Mouse (Mus musculus) left cerebral cortex, postnatal 14 days (tissue): ENCODE results near the gene Gna11. TPM values are rescaled to one million over a fixed set of nuclear protein-coding genes. Genes with fewer than 3 reads are reported as not detected.

Experiments
- microRNA-seq, 2 experiments: library from miRNA; unstranded; fragments of <30 nt; microRNA quantifications; one replicate each; pipeline ENCODE4 v1.2.0; 2022
- total RNA-seq, 2 experiments: library from RNA; stranded (reverse); gene quantifications; 2 replicates each; pipeline ENCODE4 v1.2.3; 2021

The Gna11 gene
- total RNA-seq, 2 experiments from 2014 or later = 102 to 109 TPM

Small RNA genes within 50 kb of the gene (microRNA-seq; reads per million reads assigned to microRNA genes)
- 0 reads per million in 2 experiments for gene Gm25595

Other genes with a start within 250 kb of the Gna11 start
- 10 to 100 TPM; 25.1 to 27.2 TPM for gene Cactin, start 224.1 kb downstream of the Gna11 start, total RNA-seq
- 1 to 10 TPM; 1.3 to 1.5 TPM for gene Tbxa2r, start 216.5 kb downstream of the Gna11 start, total RNA-seq
- under 1 TPM; 0.51 to 0.97 TPM for gene Gipc3, start 201.9 kb downstream of the Gna11 start, total RNA-seq
- 10 to 100 TPM; 21.4 to 23.3 TPM for gene Hmg20b, start 194.7 kb downstream of the Gna11 start, total RNA-seq
- 10 to 100 TPM; 37.8 to 38.9 TPM for gene Mfsd12, start 187.7 kb downstream of the Gna11 start, total RNA-seq
- 1 to 10 TPM in 1 of 2 experiments, under 1 TPM in 1; 0.93 to 1.3 TPM for gene 4930404N11Rik, start 179.4 kb downstream of the Gna11 start, total RNA-seq
- gene Fzr1, start 166.7 kb downstream of the Gna11 start, total RNA-seq = 10 to 100 TPM; 74.8 to 80.3 TPM
- 10 to 100 TPM; 82.4 to 88.6 TPM for gene Dohh, start 160.8 kb downstream of the Gna11 start, total RNA-seq
- 1 to 10 TPM; 2.4 to 3.2 TPM for gene Gm48551, start 160.7 kb downstream of the Gna11 start, total RNA-seq
- gene Gm48552, start 156.2 kb downstream of the Gna11 start, total RNA-seq = 1 to 10 TPM; 2.8 to 4.7 TPM
- 1 to 10 TPM; 1.8 to 1.9 TPM for gene Smim24, start 152.1 kb downstream of the Gna11 start, total RNA-seq
- gene Nfic, start 89.6 kb downstream of the Gna11 start, total RNA-seq = 10 to 100 TPM; 67.0 to 69.8 TPM
- gene Celf5, start 62.5 kb downstream of the Gna11 start, total RNA-seq = 100 to 1,000 TPM; 280 to 299 TPM
- gene Ncln, start 48.8 kb downstream of the Gna11 start, total RNA-seq = 100 to 1,000 TPM in 1 of 2 experiments, 10 to 100 TPM in 1; 80.2 to 104 TPM
- under 1 TPM; 0.33 to 0.44 TPM for gene S1pr4, start 45.1 kb downstream of the Gna11 start, total RNA-seq
- gene Gna15, start 21.0 kb downstream of the Gna11 start, total RNA-seq = 1 to 10 TPM; 2.2 to 3.2 TPM
- 100 to 1,000 TPM; 573 to 615 TPM for gene Aes, start 14.3 kb upstream of the Gna11 start, total RNA-seq
- gene Tle2, start 29.4 kb upstream of the Gna11 start, total RNA-seq = 10 to 100 TPM; 14.1 to 15.9 TPM
- gene Tle6, start 55.9 kb upstream of the Gna11 start, total RNA-seq = 1 to 10 TPM; 1.3 to 2.7 TPM
- 1 to 10 TPM; 1.9 to 2.2 TPM for gene BC025920, start 61.1 kb upstream of the Gna11 start, total RNA-seq
- gene Sirt6, start 82.6 kb upstream of the Gna11 start, total RNA-seq = 10 to 100 TPM; 23.6 to 25.1 TPM
- gene Ankrd24, start 83.3 kb upstream of the Gna11 start, total RNA-seq = 10 to 100 TPM; 31.9 to 34.5 TPM
- 1 to 10 TPM; 4.8 TPM for gene Gm10778, start 103.9 kb upstream of the Gna11 start, total RNA-seq
- gene Zfp433, start 159.6 kb upstream of the Gna11 start, total RNA-seq = 10 to 100 TPM; 10.1 to 11.3 TPM
- gene Gm3055, start 226.0 kb upstream of the Gna11 start, total RNA-seq = 1 to 10 TPM; 6.4 to 6.8 TPM